Mouse (Mus musculus): ENCODE data around the gene Fubp1. TPM values are rescaled to one million over a fixed set of nuclear protein-coding genes. Genes with fewer than 3 reads are reported as not detected.

Gene Fubp1
- polyA plus RNA-seq, 1 experiment from 2014 or later: 158 TPM

DNA sequence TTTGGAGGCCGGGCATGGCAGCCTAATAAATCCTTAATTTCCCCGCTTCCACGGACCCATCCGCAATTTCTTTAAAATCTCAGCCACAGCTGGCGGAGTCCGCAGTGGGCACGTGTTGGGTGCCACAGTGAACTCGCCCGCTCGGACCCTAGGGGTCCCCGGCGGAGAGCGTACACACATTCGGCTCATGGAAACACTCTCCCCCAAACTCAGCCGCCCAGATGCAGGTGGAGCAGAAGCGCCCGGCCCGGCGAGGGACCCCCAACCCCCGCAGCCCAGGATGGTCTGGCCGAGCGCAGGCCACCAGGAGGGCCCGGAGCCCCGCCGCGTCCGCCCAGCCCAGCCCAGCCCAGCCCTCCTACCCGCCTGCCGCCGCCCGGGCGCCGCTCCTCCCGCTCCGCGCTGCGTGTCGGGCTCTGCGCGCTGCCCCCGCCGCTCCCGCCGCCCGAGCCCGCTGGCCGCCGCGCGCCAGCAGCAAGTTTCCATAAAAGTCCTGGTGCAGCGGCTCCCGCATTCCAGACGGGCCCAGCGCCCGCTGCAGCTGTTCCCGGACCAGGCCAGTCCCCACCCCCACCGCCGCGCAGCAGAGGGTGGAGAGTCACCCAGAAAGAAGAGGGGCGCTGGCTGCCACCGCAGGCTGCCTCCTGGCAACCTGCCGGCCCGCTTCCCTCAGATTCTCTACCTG, 55.3 kb downstream of the Fubp1 start:
- ATAC-seq (replicated peaks; ENCODE audit: insufficient number of reproducible peaks, low FRiP score, low TSS enrichment): peak; percentile 73
- Histone ChIP-seq H3K36me3 (ENCODE audit: control insufficient read depth, insufficient read depth, low read length) (no peaks in the 10 kb centered on the region), H3K27ac (ENCODE audit: low read depth, low read length) (peak overlapping the region; percentile 99), H3K4me1 (ENCODE audit: control insufficient read depth, insufficient read depth, low read length) (peaks cover 17% of the 10 kb centered on the region), H3K4me2 (peak overlapping the region; percentile 65), H3K4me3 (ENCODE audit: low read depth, low read length) (peak overlapping the region; percentile 69), H3K9me3 (replicated peaks; ENCODE audit: control insufficient read depth, low read length) (no peaks in the 10 kb centered on the region), H3K27me3 (ENCODE audit: control insufficient read depth, insufficient read depth, low read length) (no peaks in the 10 kb centered on the region), H3K9ac (ENCODE audit: low read depth, low read length) (peak overlapping the region; percentile 96)
- under 1% methylated on average over 61 of the region's 63 CpGs for WGBS (ENCODE audit: insufficient replicate concordance)

DNA sequence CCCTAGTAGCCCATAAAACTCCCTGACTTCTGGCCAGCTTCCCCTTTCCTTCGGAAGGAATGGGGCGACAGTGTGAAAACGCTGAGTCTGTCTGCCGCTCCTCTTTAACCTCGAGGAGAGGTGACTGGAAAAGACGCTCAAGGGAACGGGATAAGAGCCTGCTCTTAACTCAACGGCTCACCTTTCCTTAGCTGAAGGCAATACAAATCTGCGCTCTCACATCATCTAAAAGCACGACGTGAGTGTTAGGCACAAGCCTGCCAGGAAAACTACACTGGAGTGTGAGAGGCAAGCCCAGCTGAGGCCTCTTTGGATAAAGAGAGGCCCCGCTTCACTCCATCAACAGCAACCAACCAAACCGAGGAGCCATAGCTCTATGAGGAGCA, 55.8 kb downstream of the Fubp1 start, which contains the start of gene Nexn:
Gene Nexn, minus strand, starts transcription at position 315 of the 386 bp plus-strand sequence.
- H3K9me3 ChIP-seq (replicated peaks; ENCODE audit: control insufficient read depth, low read length): no peaks in the 10 kb centered on the region
- 5% methylated on average over 13 of the region's 13 CpGs for WGBS (ENCODE audit: insufficient replicate concordance)
- H3K4me1 ChIP-seq (ENCODE audit: control insufficient read depth, insufficient read depth, low read length): peaks cover 18% of the 10 kb centered on the region
- no peak for ATAC-seq (replicated peaks; ENCODE audit: insufficient number of reproducible peaks, low FRiP score, low TSS enrichment)
- peak within 1 kb of the TSS; percentile 99 for H3K27ac ChIP-seq (ENCODE audit: low read depth, low read length)
- no peaks in the 10 kb centered on the region for H3K27me3 ChIP-seq (ENCODE audit: control insufficient read depth, insufficient read depth, low read length)
- H3K4me3 ChIP-seq (ENCODE audit: low read depth, low read length): peak within 1 kb of the TSS; percentile 69
- no peaks in the 10 kb centered on the region for H3K36me3 ChIP-seq (ENCODE audit: control insufficient read depth, insufficient read depth, low read length)
- H3K4me2 ChIP-seq: peak within 1 kb of the TSS; percentile 65
- H3K9ac ChIP-seq (ENCODE audit: low read depth, low read length): peak within 1 kb of the TSS; percentile 96

DNA sequence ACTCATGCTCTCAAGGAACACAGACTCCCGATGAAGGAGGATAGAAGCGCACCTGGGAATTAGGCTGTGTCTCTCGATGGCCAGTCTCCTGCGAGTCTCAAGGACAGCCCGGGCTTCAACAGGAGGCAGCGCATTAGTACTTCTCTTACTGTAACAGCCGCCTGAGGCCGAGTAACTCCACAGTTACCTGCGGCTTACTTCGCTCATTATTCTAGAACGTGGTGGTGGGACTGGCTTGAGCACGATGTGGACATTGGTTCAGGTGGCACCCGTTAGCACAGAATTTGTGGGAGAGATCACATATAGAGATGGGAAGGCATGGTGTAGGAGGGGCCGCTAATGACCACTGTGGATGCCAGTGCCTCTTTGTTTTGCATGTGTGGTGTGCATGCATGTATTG, 57.9 kb downstream of the Fubp1 start:
- no peak for ATAC-seq (replicated peaks; ENCODE audit: insufficient number of reproducible peaks, low FRiP score, low TSS enrichment)
- Histone ChIP-seq H3K27ac (ENCODE audit: low read depth, low read length) (no peak overlapping the region), H3K9ac (ENCODE audit: low read depth, low read length) (no peak overlapping the region), H3K4me3 (ENCODE audit: low read depth, low read length) (no peak overlapping the region), H3K4me1 (ENCODE audit: control insufficient read depth, insufficient read depth, low read length) (peaks cover 23% of the 10 kb centered on the region), H3K27me3 (ENCODE audit: control insufficient read depth, insufficient read depth, low read length) (no peaks in the 10 kb centered on the region), H3K9me3 (replicated peaks; ENCODE audit: control insufficient read depth, low read length) (no peaks in the 10 kb centered on the region), H3K36me3 (ENCODE audit: control insufficient read depth, insufficient read depth, low read length) (no peaks in the 10 kb centered on the region), H3K4me2 (no peak overlapping the region)
- 86% methylated on average over 14 of the region's 14 CpGs for WGBS (ENCODE audit: insufficient replicate concordance)

DNA sequence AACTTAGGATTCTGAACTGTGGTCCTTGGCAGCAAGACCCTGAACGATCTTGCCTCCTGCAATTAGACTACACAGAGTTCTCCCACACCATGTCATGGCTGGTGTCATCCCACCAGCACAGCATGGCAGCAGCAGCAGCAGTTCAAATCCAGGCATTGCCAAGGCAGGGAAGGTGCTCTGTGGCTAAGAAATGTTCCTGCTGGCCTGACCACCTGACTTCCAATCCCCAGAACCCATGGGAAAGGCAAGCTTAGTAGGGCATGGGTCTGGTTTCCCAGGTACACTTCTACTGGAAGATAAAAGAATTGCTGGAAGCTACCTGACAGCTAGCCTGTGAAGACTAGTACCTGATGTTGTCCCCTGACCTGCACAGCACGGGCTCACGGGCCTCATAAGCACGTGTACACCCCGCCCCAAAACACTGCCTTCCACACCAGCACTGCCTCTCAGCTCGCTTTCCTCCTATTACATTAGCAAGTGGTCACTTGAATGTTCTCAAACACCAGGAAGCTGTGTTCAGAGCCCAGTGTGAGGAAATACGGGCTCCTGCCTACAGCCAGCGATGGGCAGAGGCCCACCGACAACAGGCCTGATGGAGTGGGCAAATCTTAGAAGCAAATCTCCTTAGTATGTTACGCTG, 61.0 kb downstream of the Fubp1 start:
- 74% methylated on average over 10 of the region's 10 CpGs for WGBS (ENCODE audit: insufficient replicate concordance)
- no peak for ATAC-seq (replicated peaks; ENCODE audit: insufficient number of reproducible peaks, low FRiP score, low TSS enrichment)
- Histone ChIP-seq H3K4me3 (ENCODE audit: low read depth, low read length) (no peak overlapping the region), H3K9ac (ENCODE audit: low read depth, low read length) (no peak overlapping the region), H3K4me2 (no peak overlapping the region), H3K27ac (ENCODE audit: low read depth, low read length) (no peak overlapping the region), H3K9me3 (replicated peaks; ENCODE audit: control insufficient read depth, low read length) (no peaks in the 10 kb centered on the region), H3K36me3 (ENCODE audit: control insufficient read depth, insufficient read depth, low read length) (no peaks in the 10 kb centered on the region), H3K27me3 (ENCODE audit: control insufficient read depth, insufficient read depth, low read length) (no peaks in the 10 kb centered on the region), H3K4me1 (ENCODE audit: control insufficient read depth, insufficient read depth, low read length) (peaks cover 27% of the 10 kb centered on the region)

DNA sequence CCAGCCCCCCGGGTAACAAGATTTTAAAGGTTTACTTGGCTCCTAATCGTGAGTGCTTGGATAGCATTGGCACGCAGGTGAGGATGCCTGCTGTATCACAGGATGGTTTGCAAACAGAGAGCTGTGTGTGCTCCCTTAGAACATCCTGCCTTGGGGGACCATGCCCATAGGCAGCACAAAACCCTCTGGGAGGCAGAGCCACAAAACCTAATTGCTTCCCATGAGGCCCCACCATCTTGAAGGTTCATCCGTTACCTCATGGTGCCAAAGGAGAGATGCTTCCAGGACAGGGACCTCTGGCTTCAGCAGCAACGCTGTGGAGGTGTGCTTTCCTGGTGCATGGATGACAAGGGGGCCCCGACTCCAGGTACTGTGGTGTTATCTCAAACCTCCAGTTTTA, 61.7 kb downstream of the Fubp1 start:
- no peak for ATAC-seq (replicated peaks; ENCODE audit: insufficient number of reproducible peaks, low FRiP score, low TSS enrichment)
- no peak overlapping the region for H3K4me3 ChIP-seq (ENCODE audit: low read depth, low read length)
- H3K9ac ChIP-seq (ENCODE audit: low read depth, low read length): no peak overlapping the region
- no peaks in the 10 kb centered on the region for H3K9me3 ChIP-seq (replicated peaks; ENCODE audit: control insufficient read depth, low read length)
- no peak overlapping the region for H3K4me2 ChIP-seq
- 67% methylated on average over 6 of the region's 6 CpGs for WGBS (ENCODE audit: insufficient replicate concordance)
- peaks cover 27% of the 10 kb centered on the region for H3K4me1 ChIP-seq (ENCODE audit: control insufficient read depth, insufficient read depth, low read length)
- H3K27ac ChIP-seq (ENCODE audit: low read depth, low read length): no peak overlapping the region
- H3K36me3 ChIP-seq (ENCODE audit: control insufficient read depth, insufficient read depth, low read length): 0 out of 2 replicates have a peak, but pooled peaks cover 3% of the 10 kb centered on the region
- no peaks in the 10 kb centered on the region for H3K27me3 ChIP-seq (ENCODE audit: control insufficient read depth, insufficient read depth, low read length)

DNA sequence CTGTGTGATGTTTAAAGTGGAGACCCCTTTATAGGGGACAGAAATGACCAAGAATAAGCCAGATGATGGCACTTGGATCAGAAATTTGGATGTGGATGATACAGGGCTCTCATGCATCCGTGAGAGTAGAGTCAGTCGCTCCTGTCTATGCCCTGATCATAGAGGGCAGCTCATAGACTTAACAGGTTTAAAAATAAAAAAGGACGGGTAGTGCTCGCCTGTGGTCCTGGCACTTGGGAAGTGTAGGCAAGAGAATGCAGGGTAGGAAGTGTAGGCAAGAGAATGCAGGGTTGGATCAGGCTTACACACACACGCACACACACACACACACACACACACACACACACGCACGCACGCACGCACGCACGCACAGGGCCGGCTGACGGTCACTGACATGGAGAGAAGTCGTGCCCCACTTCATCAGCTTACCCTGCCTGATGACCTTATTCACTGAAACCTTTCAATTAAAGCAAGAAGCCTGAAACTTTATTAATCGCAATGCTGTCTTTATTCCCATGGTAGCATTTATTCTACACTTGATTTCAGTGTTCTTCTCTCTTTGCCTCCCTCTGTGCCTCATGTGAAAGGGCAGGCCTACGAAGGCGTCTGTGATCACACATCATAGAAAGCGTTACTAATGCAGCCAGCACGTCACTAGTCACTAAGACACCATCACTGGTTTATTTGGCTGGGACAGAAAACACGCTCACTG, 62.9 kb downstream of the Fubp1 start:
- Histone ChIP-seq H3K9ac (ENCODE audit: low read depth, low read length) (0 out of 2 replicates have a peak overlapping the region, but pooled peaks have one; percentile 34), H3K4me3 (ENCODE audit: low read depth, low read length) (no peak overlapping the region), H3K36me3 (ENCODE audit: control insufficient read depth, insufficient read depth, low read length) (0 out of 2 replicates have a peak, but pooled peaks cover 3% of the 10 kb centered on the region), H3K4me1 (ENCODE audit: control insufficient read depth, insufficient read depth, low read length) (peaks cover 27% of the 10 kb centered on the region), H3K27me3 (ENCODE audit: control insufficient read depth, insufficient read depth, low read length) (no peaks in the 10 kb centered on the region), H3K27ac (ENCODE audit: low read depth, low read length) (peak overlapping the region; percentile 57), H3K9me3 (replicated peaks; ENCODE audit: control insufficient read depth, low read length) (no peaks in the 10 kb centered on the region), H3K4me2 (no peak overlapping the region; the same call in 1 of the 2 replicates)
- ATAC-seq (replicated peaks; ENCODE audit: insufficient number of reproducible peaks, low FRiP score, low TSS enrichment): no peak
- WGBS (ENCODE audit: insufficient replicate concordance): 71% methylated on average over 20 of the region's 20 CpGs

DNA sequence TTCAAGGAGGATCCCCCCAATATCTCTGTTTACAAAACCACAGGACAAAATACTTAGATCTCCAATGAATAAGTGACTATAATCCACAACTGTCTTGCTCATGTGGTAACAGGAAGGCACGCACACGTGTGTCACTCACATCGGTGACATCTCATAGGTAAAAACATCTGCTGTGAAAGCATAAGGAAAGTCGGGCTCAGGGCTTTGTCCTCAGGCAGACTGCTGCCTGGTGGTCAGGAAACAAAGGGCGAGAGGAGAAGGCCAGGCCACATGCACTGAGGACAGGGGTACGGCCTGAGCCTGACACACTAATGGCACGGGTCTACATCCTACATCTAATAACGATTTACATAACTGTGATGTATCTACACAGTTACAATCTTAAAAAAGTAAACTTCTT, 64.8 kb downstream of the Fubp1 start:
- ATAC-seq (replicated peaks; ENCODE audit: insufficient number of reproducible peaks, low FRiP score, low TSS enrichment): no peak
- WGBS (ENCODE audit: insufficient replicate concordance): 78% methylated on average over 8 of the region's 8 CpGs
- no peak overlapping the region for H3K27ac ChIP-seq (ENCODE audit: low read depth, low read length)

DNA sequence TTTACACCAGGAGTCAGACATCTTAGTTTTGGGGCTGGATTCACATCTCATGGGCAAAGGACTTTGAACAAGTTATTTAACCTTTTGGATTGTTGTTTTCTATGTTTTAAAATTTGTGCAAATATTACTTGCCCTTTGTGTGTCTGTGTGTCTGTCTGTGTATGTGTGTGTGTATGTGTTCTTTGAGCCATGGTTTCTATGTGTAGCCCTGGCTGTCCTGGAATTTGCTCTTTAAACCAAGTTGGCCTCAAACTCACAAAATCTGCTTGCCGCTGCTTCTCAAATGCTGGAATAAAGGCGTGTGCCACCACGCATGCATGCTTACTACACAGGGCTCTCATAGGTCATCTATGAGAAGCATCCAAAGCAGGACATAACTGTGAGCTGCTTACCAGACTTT, 66.7 kb downstream of the Fubp1 start:
- WGBS (ENCODE audit: insufficient replicate concordance): 94% methylated on average over 3 of the region's 3 CpGs
- no peak overlapping the region for H3K4me3 ChIP-seq (ENCODE audit: low read depth, low read length)
- peaks cover 14% of the 10 kb centered on the region for H3K4me1 ChIP-seq (ENCODE audit: control insufficient read depth, insufficient read depth, low read length)

More for the DNA sequence above, 64.8 kb downstream of the Fubp1 start:
- 0 out of 2 replicates have a peak, but pooled peaks cover 3% of the 10 kb centered on the region for H3K36me3 ChIP-seq (ENCODE audit: control insufficient read depth, insufficient read depth, low read length)
- H3K4me2 ChIP-seq: no peak overlapping the region
- H3K9ac ChIP-seq (ENCODE audit: low read depth, low read length): no peak overlapping the region
- peaks cover 21% of the 10 kb centered on the region for H3K4me1 ChIP-seq (ENCODE audit: control insufficient read depth, insufficient read depth, low read length)
- H3K9me3 ChIP-seq (replicated peaks; ENCODE audit: control insufficient read depth, low read length): no peaks in the 10 kb centered on the region
- H3K4me3 ChIP-seq (ENCODE audit: low read depth, low read length): no peak overlapping the region
- no peaks in the 10 kb centered on the region for H3K27me3 ChIP-seq (ENCODE audit: control insufficient read depth, insufficient read depth, low read length)

More for the DNA sequence above, 66.7 kb downstream of the Fubp1 start:
- H3K27ac ChIP-seq (ENCODE audit: low read depth, low read length): no peak overlapping the region
- no peaks in the 10 kb centered on the region for H3K27me3 ChIP-seq (ENCODE audit: control insufficient read depth, insufficient read depth, low read length)
- H3K36me3 ChIP-seq (ENCODE audit: control insufficient read depth, insufficient read depth, low read length): 0 out of 2 replicates have a peak, but pooled peaks cover 3% of the 10 kb centered on the region
- ATAC-seq (replicated peaks; ENCODE audit: insufficient number of reproducible peaks, low FRiP score, low TSS enrichment): no peak
- H3K9ac ChIP-seq (ENCODE audit: low read depth, low read length): no peak overlapping the region
- H3K4me2 ChIP-seq: no peak overlapping the region
- H3K9me3 ChIP-seq (replicated peaks; ENCODE audit: control insufficient read depth, low read length): no peaks in the 10 kb centered on the region

Measured in heart, embryonic 11.5 days (tissue).